18 mouse cellular contexts compared by ENCODE assay signal in genomic region chrX:77451977-77452675, GRCm38 (mm10). TPM values are rescaled to one million over a fixed set of nuclear protein-coding genes. Genes with fewer than 3 reads are reported as not detected.
DNase-seq lines count a peak whose midpoint lies in the region; ATAC-seq lines count a peak whose summit lies in the region.
"Had no signal": no experiment of that assay in that cellular context is flagged by ENCODE, and none has a peak within 500 bp of the region (broad histone marks: within the 10 kb centered on the region; RNA-seq: fewer than 3 reads in every experiment).

No protein-coding gene starts in this region.

- H3K4me2 ChIP-seq in liver, embryonic 16.5 days (ENCODE audit: low read depth, low read length): no peak overlapping the region
- no peak overlapping the region for H3K4me2 ChIP-seq in liver, embryonic 12.5 days
- H3K4me2 ChIP-seq in hindbrain, embryonic 13.5 days: no peak overlapping the region
- no peak overlapping the region for H3K4me2 ChIP-seq in neural tube, embryonic 14.5 days (ENCODE audit: low read depth, low read length)
- H3K4me2 ChIP-seq: embryonic facial prominence, embryonic 12.5 days; liver, embryonic 13.5 days had no signal

- H3K4me3 ChIP-seq in liver, embryonic 16.5 days (ENCODE audit: low read depth, low read length): no peak overlapping the region
- no peak overlapping the region for H3K4me3 ChIP-seq in liver, embryonic 12.5 days
- H3K4me3 ChIP-seq in hindbrain, embryonic 13.5 days: no peak overlapping the region
- H3K4me3 ChIP-seq in neural tube, embryonic 14.5 days (ENCODE audit: low read depth, low read length): no peak overlapping the region
- H3K4me3 ChIP-seq: embryonic facial prominence, embryonic 12.5 days; liver, embryonic 13.5 days had no signal

- no peaks in the 10 kb centered on the region for H3K9me3 ChIP-seq in liver, embryonic 16.5 days (replicated peaks; ENCODE audit: control insufficient read depth, low read length)
- H3K9me3 ChIP-seq in liver, embryonic 12.5 days (replicated peaks): no peaks in the 10 kb centered on the region
- H3K9me3 ChIP-seq in hindbrain, embryonic 13.5 days: no peaks in the 10 kb centered on the region
- H3K9me3 ChIP-seq in neural tube, embryonic 14.5 days (ENCODE audit: control insufficient read depth, low read length): no peaks in the 10 kb centered on the region
- H3K9me3 ChIP-seq: embryonic facial prominence, embryonic 12.5 days; liver, embryonic 13.5 days had no signal

- 86% methylated on average over 1 of the region's 1 CpGs for WGBS in liver, embryonic 16.5 days (ENCODE audit: insufficient replicate concordance)
- 76% methylated on average over 1 of the region's 1 CpGs for WGBS in liver, embryonic 12.5 days (ENCODE audit: insufficient replicate concordance)
- WGBS in hindbrain, embryonic 13.5 days: 36% methylated on average over 1 of the region's 1 CpGs
- WGBS in neural tube, embryonic 14.5 days: 57% methylated on average over 1 of the region's 1 CpGs

- H3K4me1 ChIP-seq in liver, embryonic 16.5 days (ENCODE audit: control insufficient read depth, low read depth, low read length): no peaks in the 10 kb centered on the region
- no peaks in the 10 kb centered on the region for H3K4me1 ChIP-seq in liver, embryonic 12.5 days
- no peaks in the 10 kb centered on the region for H3K4me1 ChIP-seq in hindbrain, embryonic 13.5 days (replicated peaks)
- no peaks in the 10 kb centered on the region for H3K4me1 ChIP-seq in neural tube, embryonic 14.5 days (ENCODE audit: control insufficient read depth, insufficient read depth, low read length)
- H3K4me1 ChIP-seq: embryonic facial prominence, embryonic 12.5 days; liver, embryonic 13.5 days had no signal

- intact Hi-C loops in heart, postnatal 36 days (cut with DNase I): no loop called here

- H3K9ac ChIP-seq in liver, embryonic 16.5 days (ENCODE audit: low read depth, low read length): no peak overlapping the region
- H3K9ac ChIP-seq in liver, embryonic 12.5 days: no peak overlapping the region
- no peak overlapping the region for H3K9ac ChIP-seq in hindbrain, embryonic 13.5 days
- no peak overlapping the region for H3K9ac ChIP-seq in neural tube, embryonic 14.5 days (replicated peaks; ENCODE audit: low read depth, low read length)
- H3K9ac ChIP-seq: embryonic facial prominence, embryonic 12.5 days; liver, embryonic 13.5 days had no signal

- ATAC-seq in liver, embryonic 16.5 days (ENCODE audit: low read depth): 0 out of 2 replicates have a peak, but pooled peaks have one; percentile 53
- no peak for ATAC-seq in liver, embryonic 12.5 days
- ATAC-seq in hindbrain, embryonic 13.5 days (ENCODE audit: low FRiP score): no peak
- peak; percentile 49; the same call in 1 of the 2 replicates for ATAC-seq in neural tube, embryonic 14.5 days (ENCODE audit: low read depth)
- ATAC-seq: lung, postnatal 0 days had no signal

- no peaks in the 10 kb centered on the region for H3K36me3 ChIP-seq in liver, embryonic 16.5 days (ENCODE audit: control insufficient read depth, insufficient read depth)
- H3K36me3 ChIP-seq in liver, embryonic 12.5 days: no peaks in the 10 kb centered on the region
- H3K36me3 ChIP-seq in hindbrain, embryonic 13.5 days: no peaks in the 10 kb centered on the region
- H3K36me3 ChIP-seq in neural tube, embryonic 14.5 days (ENCODE audit: control insufficient read depth, insufficient read depth, low read length): no peaks in the 10 kb centered on the region
- H3K36me3 ChIP-seq: embryonic facial prominence, embryonic 12.5 days; liver, embryonic 13.5 days had no signal

- peak; percentile 1 for DNase-seq in embryo, embryonic 11.5 days (ENCODE audit: low read depth, low spot score)
- DNase-seq in left cerebral cortex, adult 18-20 months (ENCODE audit: low spot score in 2 of 2): no peak
- DNase-seq in thymus, postnatal 25 days: no peak
- no peak for DNase-seq in heart, postnatal 36 days
- DNase-seq: adrenal gland, adult 2 months; cerebellum, adult 2 months; gastrocnemius, postnatal 10 days; heart, postnatal 10 days; kidney, adult 2 months; kidney, postnatal 36 days; left cerebral cortex, postnatal 4 days; liver, embryonic 13.5 days had no signal

- no peaks in the 10 kb centered on the region for H3K27me3 ChIP-seq in liver, embryonic 16.5 days (ENCODE audit: control insufficient read depth, insufficient read depth, low read depth, low read length)
- no peaks in the 10 kb centered on the region for H3K27me3 ChIP-seq in liver, embryonic 12.5 days (replicated peaks)
- H3K27me3 ChIP-seq in hindbrain, embryonic 13.5 days: no peaks in the 10 kb centered on the region
- H3K27me3 ChIP-seq in neural tube, embryonic 14.5 days (ENCODE audit: control insufficient read depth, insufficient read depth, low read length): no peaks in the 10 kb centered on the region
- H3K27me3 ChIP-seq: embryonic facial prominence, embryonic 12.5 days; liver, embryonic 13.5 days had no signal

- no peak overlapping the region for H3K27ac ChIP-seq in liver, embryonic 16.5 days (ENCODE audit: low read length)
- no peak overlapping the region for H3K27ac ChIP-seq in liver, embryonic 12.5 days
- H3K27ac ChIP-seq in hindbrain, embryonic 13.5 days: 0 out of 2 replicates have a peak overlapping the region, but pooled peaks have one; percentile 23
- H3K27ac ChIP-seq in neural tube, embryonic 14.5 days (ENCODE audit: low read depth, low read length): no peak overlapping the region
- H3K27ac ChIP-seq: embryonic facial prominence, embryonic 12.5 days; liver, embryonic 13.5 days had no signal

RNA-seq across cellular contexts. Expression of gene Tbl1x, which starts 58.7 kb away (rescaled TPM):
- 14.5 and 15.3 TPM in 2 replicates for polyA plus RNA-seq in liver, embryonic 16.5 days (2015; fragmentation: Nextera tagmentation; extraction: Ambion mirVana)
- polyA plus RNA-seq in liver, embryonic 12.5 days (2016; fragmentation: Nextera tagmentation; extraction: Ambion mirVana): 27.1 and 27.9 TPM in 2 replicates
- 44.0 and 46.0 TPM in 2 replicates for polyA plus RNA-seq in hindbrain, embryonic 13.5 days (2015; fragmentation: Nextera tagmentation; extraction: Ambion mirVana)
- 48.9 and 52.8 TPM in 2 replicates for polyA plus RNA-seq in neural tube, embryonic 14.5 days (2014; fragmentation: Nextera tagmentation; extraction: Ambion mirVana)
- total RNA-seq in left cerebral cortex, adult 18-20 months (2021): 10 to 100 TPM; 51.2 to 51.3 TPM
- 10 to 100 TPM; 27.9 to 32.0 TPM for total RNA-seq in heart, postnatal 36 days (2021)

Comparison
In these comparisons a context has a peak if more than half of its experiments do, and no peak if none do; other contexts are left out.
1. ATAC-seq: peak in liver, embryonic 16.5 days (single experiment) and neural tube, embryonic 14.5 days (single experiment); none in liver, embryonic 12.5 days (single experiment) and hindbrain, embryonic 13.5 days (single experiment).